Mouse (Mus musculus) liver, embryonic 13.5 days (tissue): ENCODE measurements around the gene Car4. TPM values are rescaled to one million over a fixed set of nuclear protein-coding genes. Genes with fewer than 3 reads are reported as not detected.

Experiments
- ATAC-seq: fragments of 200-750 bp; cut with Nextera tagmentation; 2 replicates; pipeline ENCODE4 v1.8.0; 2017; ENCODE audit warnings: low read depth, mild to moderate bottlenecking, moderate number of reproducible peaks, moderate library complexity
- DNase-seq: peaks from one replicate; pipeline ENCODE4 v3.0.0; 2022
- H3K27ac ChIP-seq: fragments of 300-500 bp; sonication (generic); 2 replicates; pipeline ENCODE4 v1.5.1; 2015; ENCODE audit warnings: moderate library complexity, mild to moderate bottlenecking, inconsistent platforms
- H3K27me3 ChIP-seq: fragments of 300-500 bp; sonication (generic); 2 replicates; pipeline ENCODE4 v1.6.1; 2015; ENCODE audit warnings: mild to moderate bottlenecking, inconsistent platforms
- H3K36me3 ChIP-seq: fragments of 300-500 bp; sonication (generic); 2 replicates; pipeline ENCODE4 v1.6.1; 2015; ENCODE audit warnings: mild to moderate bottlenecking, inconsistent platforms
- H3K4me1 ChIP-seq: fragments of 300-500 bp; sonication (generic); replicated peaks from 2 replicates; pipeline ENCODE4 v1.6.1; 2015; ENCODE audit warnings: inconsistent platforms
- H3K4me2 ChIP-seq: fragments of 300-500 bp; sonication (generic); 2 replicates; pipeline ENCODE4 v1.6.1; 2015; ENCODE audit warnings: inconsistent platforms, mild to moderate bottlenecking, moderate library complexity
- H3K4me3 ChIP-seq: fragments of 300-500 bp; sonication (generic); replicated peaks from 2 replicates; pipeline ENCODE4 v1.5.1; 2015; ENCODE audit warnings: mild to moderate bottlenecking, inconsistent platforms
- H3K9ac ChIP-seq: fragments of 300-500 bp; sonication (generic); 2 replicates; pipeline ENCODE4 v1.6.1; 2015; ENCODE audit warnings: mild to moderate bottlenecking, inconsistent platforms
- H3K9me3 ChIP-seq: fragments of 300-500 bp; sonication (generic); replicated peaks from 2 replicates; pipeline ENCODE4 v1.6.1; 2016; ENCODE audit warnings: inconsistent platforms
- WGBS: fragments of 180-500 bp; shearing (Covaris S2); methylation state at CpG from one replicate; pipeline ENCODE4 v1.1.7; 2015; ENCODE audit not compliant: insufficient replicate concordance; 5-methylcytosine and 5-hydroxymethylcytosine counted together
- polyA plus RNA-seq: library from polyadenylated mRNA; unstranded; fragments of >200 nt; fragmentation: Nextera tagmentation; extraction: Ambion mirVana; gene quantifications from 2 replicates; pipeline ENCODE4 v1.2.1, GENCODE M21; 2015

Car4 gene
- polyA plus RNA-seq, 1 experiment from 2014 or later, result 1.3 TPM

GRCm38 (mm10) chr11:84972067-84972466 is 14.5 kb downstream of the Car4 start:
- no peak overlapping the region for H3K4me3 ChIP-seq
- 48% methylated on average over 3 of the region's 3 CpGs for WGBS
- DNase-seq, result no peak
- H3K9ac ChIP-seq, result no peak overlapping the region
- H3K27ac ChIP-seq, result no peak overlapping the region
- no peak overlapping the region for H3K4me2 ChIP-seq
- H3K27me3 ChIP-seq, result no peaks in the 10 kb centered on the region
- H3K9me3 ChIP-seq, result no peaks in the 10 kb centered on the region
- 0 out of 2 replicates have a peak, but pooled peaks cover 7% of the 10 kb centered on the region for H3K4me1 ChIP-seq
- no peaks in the 10 kb centered on the region for H3K36me3 ChIP-seq
- no peak for ATAC-seq

GRCm38 (mm10) chr11:84973661-84974060 is 16.1 kb downstream of the Car4 start:
- H3K27me3 ChIP-seq, result no peaks in the 10 kb centered on the region
- no peak for DNase-seq
- no peaks in the 10 kb centered on the region for H3K9me3 ChIP-seq
- H3K4me2 ChIP-seq, result no peak overlapping the region
- 0 out of 2 replicates have a peak, but pooled peaks cover 8% of the 10 kb centered on the region for H3K4me1 ChIP-seq
- WGBS, result 47% methylated on average over 5 of the region's 5 CpGs
- no peak overlapping the region for H3K4me3 ChIP-seq
- H3K27ac ChIP-seq, result no peak overlapping the region
- no peak for ATAC-seq
- H3K9ac ChIP-seq, result no peak overlapping the region
- H3K36me3 ChIP-seq, result no peaks in the 10 kb centered on the region

GRCm38 (mm10) chr11:84974582-84974981 is 17.0 kb downstream of the Car4 start:
- Histone ChIP-seq H3K36me3 (no peaks in the 10 kb centered on the region), H3K9me3 (no peaks in the 10 kb centered on the region), H3K27ac (no peak overlapping the region), H3K4me3 (no peak overlapping the region), H3K27me3 (no peaks in the 10 kb centered on the region), H3K4me2 (no peak overlapping the region), H3K9ac (no peak overlapping the region), H3K4me1 (0 out of 2 replicates have a peak, but pooled peaks cover 8% of the 10 kb centered on the region)
- WGBS, result 58% methylated on average over 7 of the region's 7 CpGs
- ATAC-seq, result no peak
- no peak for DNase-seq

GRCm38 (mm10) chr11:84976706-84977105 is 19.1 kb downstream of the Car4 start:
- no peak overlapping the region for H3K9ac ChIP-seq
- no peak for ATAC-seq
- H3K27me3 ChIP-seq, result no peaks in the 10 kb centered on the region
- no peak overlapping the region for H3K4me3 ChIP-seq
- no peak overlapping the region for H3K27ac ChIP-seq
- H3K36me3 ChIP-seq, result no peaks in the 10 kb centered on the region
- 67% methylated on average over 3 of the region's 3 CpGs for WGBS
- H3K4me1 ChIP-seq, result 0 out of 2 replicates have a peak, but pooled peaks cover 8% of the 10 kb centered on the region
- no peak for DNase-seq
- no peak overlapping the region for H3K4me2 ChIP-seq
- H3K9me3 ChIP-seq, result no peaks in the 10 kb centered on the region

GRCm38 (mm10) chr11:84977385-84977952 is 19.9 kb downstream of the Car4 start:
- ATAC-seq (0 out of 2 replicates have a peak, but pooled peaks have one; percentile 23), DNase-seq (no peak)
- Histone ChIP-seq H3K4me2 (no peak overlapping the region), H3K27ac (no peak overlapping the region), H3K36me3 (no peaks in the 10 kb centered on the region), H3K9me3 (no peaks in the 10 kb centered on the region), H3K27me3 (no peaks in the 10 kb centered on the region), H3K9ac (no peak overlapping the region), H3K4me3 (no peak overlapping the region), H3K4me1 (0 out of 2 replicates have a peak, but pooled peaks cover 4% of the 10 kb centered on the region)
- WGBS, result 75% methylated on average over 3 of the region's 3 CpGs

GRCm38 (mm10) chr11:84978113-84978512 is 20.5 kb downstream of the Car4 start:
- Histone ChIP-seq H3K9me3 (no peaks in the 10 kb centered on the region), H3K27me3 (no peaks in the 10 kb centered on the region), H3K4me1 (0 out of 2 replicates have a peak, but pooled peaks cover 4% of the 10 kb centered on the region), H3K9ac (no peak overlapping the region), H3K4me3 (no peak overlapping the region), H3K4me2 (no peak overlapping the region), H3K27ac (no peak overlapping the region), H3K36me3 (peaks cover under 1% of the 10 kb centered on the region; the same call in 1 of the 2 replicates)
- no peak for ATAC-seq
- peak; percentile 13 for DNase-seq
- WGBS, result 55% methylated on average over 2 of the region's 2 CpGs

- H3K27me3 ChIP-seq, result no peaks in the 10 kb centered on the region
- H3K9ac ChIP-seq, result no peak overlapping the region
- H3K9me3 ChIP-seq, result no peaks in the 10 kb centered on the region
- H3K36me3 ChIP-seq, result peaks cover 10% of the 10 kb centered on the region
- DNase-seq, result no peak
- H3K4me2 ChIP-seq, result no peak overlapping the region
- no peak overlapping the region for H3K4me3 ChIP-seq
- WGBS, result 23% methylated on average over 1 of the region's 1 CpGs
- H3K4me1 ChIP-seq, result 0 out of 2 replicates have a peak, but pooled peaks cover 4% of the 10 kb centered on the region
- no peak for ATAC-seq
- no peak overlapping the region for H3K27ac ChIP-seq
These were observed 21.8 kb downstream of the Car4 start for GRCm38 (mm10) chr11:84979351-84979750.

- Histone ChIP-seq H3K4me2 (no peak overlapping the region), H3K36me3 (peaks cover 19% of the 10 kb centered on the region), H3K9me3 (no peaks in the 10 kb centered on the region), H3K27ac (no peak overlapping the region), H3K4me1 (0 out of 2 replicates have a peak, but pooled peaks cover 4% of the 10 kb centered on the region), H3K9ac (no peak overlapping the region), H3K27me3 (no peaks in the 10 kb centered on the region), H3K4me3 (no peak overlapping the region)
- 70% methylated on average over 2 of the region's 2 CpGs for WGBS
- ATAC-seq (no peak), DNase-seq (no peak)
These were observed 23.1 kb downstream of the Car4 start for GRCm38 (mm10) chr11:84980697-84981096.

- WGBS, result 84% methylated on average over 6 of the region's 6 CpGs
These were observed 27.8 kb downstream of the Car4 start for GRCm38 (mm10) chr11:84985421-84985820.

GRCm38 (mm10) chr11:84988341-84988919 is 30.8 kb downstream of the Car4 start:
- Histone ChIP-seq H3K9ac (no peak overlapping the region), H3K36me3 (peaks cover 86% of the 10 kb centered on the region), H3K4me1 (no peaks in the 10 kb centered on the region), H3K4me2 (no peak overlapping the region), H3K4me3 (no peak overlapping the region), H3K27me3 (no peaks in the 10 kb centered on the region), H3K9me3 (no peaks in the 10 kb centered on the region), H3K27ac (no peak overlapping the region)
- ATAC-seq, result no peak
- 92% methylated on average over 3 of the region's 3 CpGs for WGBS
- no peak for DNase-seq

More at GRCm38 (mm10) chr11:84985421-84985820, 27.8 kb downstream of the Car4 start:
- no peaks in the 10 kb centered on the region for H3K27me3 ChIP-seq
- H3K27ac ChIP-seq, result no peak overlapping the region
- no peaks in the 10 kb centered on the region for H3K4me1 ChIP-seq
- peaks cover 63% of the 10 kb centered on the region for H3K36me3 ChIP-seq
- no peak overlapping the region for H3K4me3 ChIP-seq
- H3K4me2 ChIP-seq, result no peak overlapping the region
- DNase-seq (no peak), ATAC-seq (no peak)
- no peak overlapping the region for H3K9ac ChIP-seq
- H3K9me3 ChIP-seq, result no peaks in the 10 kb centered on the region

GRCm38 (mm10) chr11:84992996-84993395 is 35.4 kb downstream of the Car4 start:
- no peak for DNase-seq
- H3K27ac ChIP-seq, result no peak overlapping the region
- H3K4me2 ChIP-seq, result no peak overlapping the region
- no peaks in the 10 kb centered on the region for H3K27me3 ChIP-seq
- H3K9me3 ChIP-seq, result no peaks in the 10 kb centered on the region
- peaks cover 84% of the 10 kb centered on the region for H3K36me3 ChIP-seq
- H3K4me1 ChIP-seq, result no peaks in the 10 kb centered on the region
- WGBS, result 88% methylated on average over 1 of the region's 1 CpGs
- H3K9ac ChIP-seq, result no peak overlapping the region
- ATAC-seq, result no peak
- H3K4me3 ChIP-seq, result no peak overlapping the region

- no peaks in the 10 kb centered on the region for H3K27me3 ChIP-seq
- no peak overlapping the region for H3K4me2 ChIP-seq
- H3K27ac ChIP-seq, result no peak overlapping the region
- H3K4me1 ChIP-seq, result no peaks in the 10 kb centered on the region
- WGBS, result 85% methylated on average over 1 of the region's 1 CpGs
- DNase-seq (no peak), ATAC-seq (no peak)
- H3K9ac ChIP-seq, result no peak overlapping the region
- H3K9me3 ChIP-seq, result no peaks in the 10 kb centered on the region
- no peak overlapping the region for H3K4me3 ChIP-seq
- peaks cover 70% of the 10 kb centered on the region for H3K36me3 ChIP-seq
These were observed 37.7 kb downstream of the Car4 start for GRCm38 (mm10) chr11:84995241-84995640.
